Mouse (Mus musculus): ENCODE measurements at regions not wholly inside any gene's neighbourhood (a gene's known extent, or its start where the extent isn't known, plus 50 kb on each side); places are given as distances from the start of the nearest gene placed in this dataset.

DNA sequence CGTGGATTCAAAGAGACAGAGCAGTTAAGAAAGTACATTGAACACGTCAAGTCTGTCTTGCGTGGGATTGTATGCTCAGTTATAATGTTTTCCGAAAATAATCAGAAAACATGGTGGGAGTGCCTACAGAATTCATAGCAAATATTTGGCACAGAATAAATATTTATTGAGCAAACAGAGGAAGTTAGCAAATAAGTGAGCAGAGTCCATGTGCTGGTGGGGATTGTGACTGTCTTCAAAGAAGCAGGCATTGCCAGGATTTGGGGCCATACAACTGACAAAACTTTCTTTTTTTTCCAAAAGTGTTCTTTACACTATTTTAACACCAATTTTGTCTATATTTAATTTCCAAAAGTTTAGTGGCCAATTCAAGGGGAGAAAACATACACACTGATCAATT is 1729.8 kb downstream of the AI429214 start:
- no peak for DNase-seq (ENCODE audit: extremely low spot score in 1 of 2, low spot score in 1 of 2)

DNA sequence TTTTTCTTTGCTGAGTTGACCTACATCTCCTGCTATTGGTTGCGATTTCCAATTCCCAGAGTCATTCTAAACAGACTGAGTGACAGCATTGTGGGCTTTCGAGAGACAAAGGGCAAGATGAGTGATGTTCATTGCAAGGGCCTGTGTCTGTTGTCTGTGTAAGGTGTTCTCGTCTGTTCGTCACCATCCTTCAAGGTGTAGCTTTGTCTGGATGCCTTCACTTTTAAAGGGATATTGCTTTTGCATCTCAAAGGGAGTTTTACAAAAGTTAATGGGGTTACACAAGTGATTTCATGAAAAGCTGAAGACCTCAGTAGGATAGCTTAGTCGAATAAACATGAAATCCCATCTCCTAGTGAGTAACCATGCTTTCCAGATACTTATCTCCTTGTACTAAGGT is 1731.9 kb downstream of the AI429214 start:
- DNase-seq (ENCODE audit: extremely low spot score in 1 of 2, low spot score in 1 of 2): no peak

DNA sequence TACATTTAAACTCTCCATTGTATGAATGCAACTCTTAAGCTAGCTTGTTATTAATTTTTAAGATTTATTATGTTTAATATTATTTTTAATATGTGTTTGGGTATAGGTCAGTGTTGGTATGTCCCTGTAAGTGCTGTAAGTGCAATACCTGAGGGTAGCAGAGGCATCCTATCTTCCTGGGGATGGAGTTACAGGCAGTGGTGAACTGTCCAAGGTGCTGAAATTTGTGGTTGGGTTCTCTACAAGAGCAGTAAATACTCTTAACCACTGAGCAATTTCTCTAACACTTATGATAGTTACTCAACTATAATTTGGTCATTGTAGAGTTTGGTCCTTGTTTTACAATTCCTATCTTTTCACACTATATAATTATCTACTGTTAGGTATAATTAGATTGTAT is 1753.7 kb downstream of the AI429214 start:
- no peak for DNase-seq (ENCODE audit: extremely low spot score in 1 of 2, low spot score in 1 of 2)

DNA sequence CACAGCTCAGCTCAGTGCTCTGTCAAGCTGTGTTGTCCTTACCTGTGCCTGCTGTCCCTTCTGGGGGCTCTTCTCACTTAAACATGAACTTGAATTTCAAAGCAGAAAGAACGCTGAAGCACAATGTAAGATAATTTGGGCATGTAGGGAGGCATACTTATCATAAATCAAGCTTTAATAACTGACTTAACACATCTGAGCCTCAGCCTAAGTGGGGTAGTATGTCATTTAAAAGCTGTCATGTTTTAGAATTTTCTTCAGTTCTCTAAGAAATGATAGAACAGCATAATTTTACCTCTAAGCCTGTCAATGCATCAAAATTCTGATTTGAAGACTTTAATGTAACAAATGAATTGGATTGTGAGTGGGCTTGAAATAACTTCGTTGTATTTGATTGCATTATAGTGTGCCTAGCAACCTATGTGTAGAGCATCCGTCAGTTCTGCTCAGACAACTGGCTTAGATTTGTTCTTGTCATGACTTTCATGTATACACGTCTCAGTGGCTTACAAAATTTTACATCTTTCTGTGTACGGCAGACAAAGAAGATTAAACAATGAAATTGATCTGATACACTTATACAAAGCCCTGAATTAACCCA is 1773.3 kb downstream of the AI429214 start:
- no peak for DNase-seq (ENCODE audit: extremely low spot score in 1 of 2, low spot score in 1 of 2)

DNA sequence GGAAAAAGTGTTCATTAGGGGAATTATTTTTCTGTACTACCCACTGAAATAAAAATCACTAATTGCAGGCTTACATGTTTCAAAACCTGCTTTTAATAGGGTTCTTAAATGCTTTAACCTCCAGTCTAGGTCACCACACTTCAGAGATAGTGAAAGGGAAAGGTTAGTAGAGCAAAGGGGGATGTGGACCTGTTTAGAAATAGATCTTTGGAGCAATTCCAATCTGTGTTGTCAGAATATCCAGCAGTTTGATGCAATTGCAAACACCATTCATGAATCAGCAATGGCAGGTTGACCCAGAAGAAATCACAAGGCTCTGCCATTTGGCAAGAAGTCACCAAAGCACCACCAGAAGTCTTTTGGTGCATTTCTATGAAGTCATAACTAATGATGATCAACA is 1819.1 kb downstream of the AI429214 start:
- DNase-seq (ENCODE audit: extremely low spot score in 1 of 2, low spot score in 1 of 2): no peak

DNA sequence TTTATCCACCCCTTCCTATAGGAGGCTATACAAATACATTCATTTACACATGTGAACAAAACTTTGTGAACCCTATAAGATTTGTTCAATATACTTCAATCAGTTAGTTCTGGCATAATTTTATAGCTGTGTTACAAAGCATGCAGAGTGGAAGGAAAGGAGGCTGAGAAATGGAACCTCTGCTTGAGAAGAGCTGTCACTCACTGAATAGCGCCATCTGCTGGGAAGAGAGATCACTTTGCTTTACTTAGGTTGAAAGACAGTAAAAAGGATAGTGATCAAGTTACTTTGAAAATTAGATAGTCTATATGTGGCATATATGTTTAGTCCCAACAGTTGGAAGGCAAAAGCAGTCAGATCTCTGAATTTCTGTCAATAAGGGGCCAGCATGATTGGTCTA is 1824.8 kb downstream of the AI429214 start:
- peak in 1 of 2 experiments; percentile 48 for DNase-seq (ENCODE audit: extremely low spot score in 1 of 2, low spot score in 1 of 2)

DNA sequence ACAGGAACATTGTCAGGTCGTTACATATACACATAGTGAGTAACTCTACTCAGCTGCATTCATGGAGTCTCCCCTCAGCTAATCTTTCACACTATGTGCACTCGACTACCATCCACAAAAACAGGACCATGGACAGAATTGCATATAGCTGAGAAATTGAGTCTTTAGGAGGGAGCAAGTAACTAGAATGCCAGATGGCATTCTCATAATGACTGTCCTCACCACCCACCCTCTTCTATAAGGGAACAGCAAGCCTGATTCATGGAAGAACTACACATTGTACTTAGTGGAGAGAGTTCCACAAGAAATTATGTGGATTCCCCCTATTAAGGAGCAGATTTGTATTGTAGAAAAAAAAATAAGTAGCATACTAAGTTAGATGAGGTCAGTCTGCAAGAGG is 1813.4 kb upstream of the Adam24 start:
- no peak for DNase-seq (ENCODE audit: extremely low spot score in 1 of 2, low spot score in 1 of 2)

DNA sequence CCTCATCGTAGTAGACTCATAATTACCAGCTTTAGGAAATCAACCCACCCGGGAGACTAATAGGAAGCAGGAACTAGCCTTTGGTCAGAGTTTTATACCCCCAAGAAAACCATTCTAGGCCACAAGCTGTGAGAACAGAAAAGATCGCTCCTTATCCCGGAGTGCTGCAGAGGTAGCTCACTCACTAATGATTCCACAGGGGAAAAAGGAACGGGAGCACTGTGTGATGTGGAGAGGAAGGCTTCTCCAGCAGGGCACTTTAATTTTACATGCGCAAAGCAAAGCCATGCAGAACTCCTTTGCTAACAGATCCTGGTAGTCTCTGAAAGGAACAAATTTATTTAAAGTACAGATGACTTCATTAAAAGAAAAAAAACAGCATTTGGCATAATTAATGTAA is 1807.5 kb upstream of the Adam24 start:
- DNase-seq (ENCODE audit: extremely low spot score in 1 of 2, low spot score in 1 of 2): no peak

Measured in layer of hippocampus, postnatal 25 days (tissue).